Mouse (Mus musculus): ENCODE measurements around the gene Aoah.

- TF ChIP-seq POLR2A (IDR thresholded peaks at IDR 0.05; ENCODE audit: borderline replicate concordance, extremely low read depth, low read depth, low read length) = no peak
- no peak for TF ChIP-seq CTCF (IDR thresholded peaks at IDR 0.05; ENCODE audit: insufficient read depth, low read length)
These were observed 242.1 kb downstream of the Aoah start for GRCm38 (mm10) chr13:21035981-21036380.
